Mouse (Mus musculus): Measurements from ENCODE around the gene Fndc3b.

DNA sequence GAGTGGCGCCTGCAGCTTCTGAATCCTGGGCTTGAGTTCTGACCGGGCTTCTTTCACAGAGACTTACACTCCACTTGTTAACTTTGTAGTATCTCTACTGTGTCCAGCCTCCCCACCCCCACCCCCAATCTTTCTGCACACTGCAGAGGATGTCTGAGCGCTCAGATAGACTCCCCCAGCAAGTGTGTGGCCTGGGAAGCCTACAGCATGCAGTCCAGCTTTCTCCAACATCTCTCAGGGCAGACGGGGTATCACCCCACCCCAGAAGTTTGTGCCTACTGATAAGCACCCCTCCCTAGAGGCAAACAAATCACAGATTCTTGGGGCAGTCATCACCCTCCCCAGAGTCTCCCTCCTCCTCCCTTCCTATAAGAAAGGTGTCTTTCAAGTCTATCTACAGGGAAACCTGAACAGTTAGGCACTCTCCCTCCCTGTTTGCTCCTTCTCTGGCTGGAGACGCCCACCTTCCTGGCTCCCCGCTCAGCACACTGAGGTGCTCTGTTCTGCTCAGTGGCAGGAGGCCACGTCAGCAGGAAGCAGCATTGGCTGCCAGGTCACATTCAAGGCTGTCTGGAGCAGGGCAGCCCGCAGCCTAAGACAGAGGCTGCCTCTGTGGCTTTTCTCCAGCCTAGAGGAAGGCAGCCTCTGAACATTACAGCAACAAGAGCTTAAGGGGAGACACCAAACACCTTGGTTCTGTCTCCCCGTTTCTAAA is 103.9 kb downstream of the Fndc3b start:
- TF ChIP-seq CTCF (IDR thresholded peaks at IDR 0.05; ENCODE audit: control insufficient read depth, insufficient read depth, insufficient read length): no peak
- no peak for TF ChIP-seq MAX (IDR thresholded peaks at IDR 0.05)
- no peak for TF ChIP-seq MYOG (IDR thresholded peaks at IDR 0.05; ENCODE audit: control insufficient read depth, extremely low read depth, insufficient read length)
- TF ChIP-seq CEBPB (IDR thresholded peaks at IDR 0.05; ENCODE audit: low read depth): no peak
- no peak for TF ChIP-seq MYOD1 (IDR thresholded peaks at IDR 0.05; ENCODE audit: control insufficient read depth, insufficient read length, low read depth)
- TF ChIP-seq USF1 (IDR thresholded peaks at IDR 0.05; ENCODE audit: low read depth): no peak

Data from C2C12 (cell line).